Mouse (Mus musculus): ENCODE data around the gene Cd27.

DNA sequence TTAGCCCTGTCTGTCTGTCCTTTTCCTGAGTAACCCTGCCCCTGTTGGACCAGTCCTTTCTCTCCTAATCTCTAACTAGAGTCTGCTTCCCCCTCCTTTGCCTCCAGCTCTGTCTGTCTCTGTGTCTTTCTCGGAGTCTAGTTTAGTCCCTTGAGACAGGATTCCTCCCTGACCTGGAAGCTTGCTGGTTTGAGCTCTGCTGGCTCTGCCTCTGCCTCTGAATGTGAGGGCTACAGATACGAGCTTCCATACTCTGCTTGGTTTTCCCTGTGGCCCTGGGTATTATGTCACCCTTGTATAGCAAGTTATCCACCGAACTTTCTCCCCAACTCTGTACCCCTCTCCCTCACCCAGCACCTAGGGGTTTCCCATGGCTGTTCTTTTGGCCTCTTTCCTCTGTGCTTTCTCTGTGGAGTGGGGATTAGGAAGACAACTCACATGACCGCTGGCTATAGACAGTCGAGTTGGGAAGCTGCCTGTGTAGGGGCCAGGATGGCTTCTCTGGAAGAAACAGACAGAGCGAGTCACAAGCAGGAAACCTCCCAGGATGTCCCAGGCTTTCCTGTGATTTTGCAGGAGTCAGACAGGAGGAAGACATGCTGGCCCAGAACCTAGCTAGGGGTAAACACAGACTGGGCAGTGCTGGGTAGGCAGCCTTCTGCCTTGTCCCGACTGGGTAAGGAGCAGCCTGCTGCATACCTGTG lies 2.8 kb downstream of the Cd27 start:
- TF ChIP-seq CTCF (conservative IDR thresholded peaks at IDR 0.05; ENCODE audit: low read length) (no peak), NANOG (IDR thresholded peaks at IDR 0.05; ENCODE audit: borderline replicate concordance, low read length) (no peak)
